Mouse (Mus musculus) R1 (cell line): Measurements from ENCODE around the gene Was.
"Not testable (repeated sequence)": the region's sequence is repeated elsewhere in the genome, so short reads cannot be mapped to it uniquely, and the experiment has no call there.

Experiments used
- DNase-seq: peaks from one replicate; pipeline ENCODE4 v3.0.0-alpha.2; 2018; ENCODE audit warnings: low read depth, low spot score

Was gene

DNA sequence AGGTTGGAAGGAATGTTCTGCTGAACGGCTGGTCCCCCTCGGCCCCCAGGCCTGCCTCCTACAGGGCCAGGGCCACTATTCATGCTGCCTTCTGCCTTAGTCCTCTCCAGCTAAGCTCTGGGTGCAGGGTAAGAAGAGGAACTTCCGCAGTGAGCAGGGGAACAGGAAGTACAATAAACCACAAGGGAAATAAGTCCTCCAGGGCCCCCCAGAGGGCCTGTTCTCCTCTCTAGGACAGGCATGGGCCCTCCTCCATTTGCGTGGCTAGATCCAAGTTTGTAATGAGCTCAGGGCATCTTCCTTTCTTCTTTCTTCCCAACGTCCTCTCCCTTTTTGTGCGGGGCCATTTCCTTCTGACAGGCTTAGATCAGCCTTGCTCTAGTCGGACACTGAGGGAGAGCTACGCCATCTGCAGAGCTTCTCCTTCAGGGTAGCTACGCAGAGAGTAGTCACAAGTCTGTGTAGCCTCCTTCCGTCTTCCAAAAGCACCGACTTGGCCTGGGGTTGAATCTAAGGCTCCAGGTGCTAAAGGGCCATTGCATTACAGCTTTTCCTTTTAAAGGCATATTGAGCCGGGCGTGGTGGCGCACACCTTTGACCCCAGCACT, at the start of gene Was:
Gene Was, minus strand, starts transcription at position 153 of the 608 bp plus-strand sequence.
- no peak for DNase-seq

DNA sequence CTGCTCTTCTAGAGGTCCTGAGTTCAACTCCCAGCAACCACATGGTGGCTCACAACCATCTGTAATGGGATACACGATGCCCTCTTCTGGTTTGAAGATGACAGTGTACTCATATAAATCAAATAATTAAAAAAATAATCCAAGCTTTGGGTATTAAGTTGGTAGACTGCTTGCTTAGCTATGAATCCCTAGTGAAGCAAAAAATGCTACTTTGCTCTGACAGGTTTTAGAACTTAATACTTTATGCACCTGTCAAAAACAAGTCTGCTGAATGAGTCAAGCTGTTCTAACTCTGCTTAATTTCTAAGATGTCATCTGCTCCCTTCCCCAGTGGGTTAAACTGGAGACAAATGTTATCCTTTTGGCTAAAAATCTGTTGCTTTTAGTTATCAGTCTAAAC, 49.2 kb upstream of the Was start:
- DNase-seq, result no peak

DNA sequence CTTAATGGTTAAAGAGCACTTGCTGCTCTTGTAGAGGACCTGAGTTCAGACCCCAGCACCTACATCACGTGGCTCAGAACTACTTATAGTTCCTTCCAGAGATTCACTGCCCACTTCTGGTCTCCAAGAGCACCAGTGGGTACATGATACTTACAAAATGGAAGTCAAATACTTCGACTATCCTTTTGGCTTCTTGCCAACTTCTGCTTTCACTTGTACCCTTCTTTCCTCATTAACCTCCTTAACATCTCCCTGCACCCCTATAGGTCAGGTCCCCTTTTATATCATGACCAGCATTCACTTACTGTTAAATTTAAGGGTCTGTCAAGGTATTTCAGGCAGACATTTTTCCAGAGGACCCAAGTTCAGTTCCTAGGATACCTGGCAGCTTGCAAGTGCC, 45.6 kb upstream of the Was start:
- DNase-seq, result no peak

DNA sequence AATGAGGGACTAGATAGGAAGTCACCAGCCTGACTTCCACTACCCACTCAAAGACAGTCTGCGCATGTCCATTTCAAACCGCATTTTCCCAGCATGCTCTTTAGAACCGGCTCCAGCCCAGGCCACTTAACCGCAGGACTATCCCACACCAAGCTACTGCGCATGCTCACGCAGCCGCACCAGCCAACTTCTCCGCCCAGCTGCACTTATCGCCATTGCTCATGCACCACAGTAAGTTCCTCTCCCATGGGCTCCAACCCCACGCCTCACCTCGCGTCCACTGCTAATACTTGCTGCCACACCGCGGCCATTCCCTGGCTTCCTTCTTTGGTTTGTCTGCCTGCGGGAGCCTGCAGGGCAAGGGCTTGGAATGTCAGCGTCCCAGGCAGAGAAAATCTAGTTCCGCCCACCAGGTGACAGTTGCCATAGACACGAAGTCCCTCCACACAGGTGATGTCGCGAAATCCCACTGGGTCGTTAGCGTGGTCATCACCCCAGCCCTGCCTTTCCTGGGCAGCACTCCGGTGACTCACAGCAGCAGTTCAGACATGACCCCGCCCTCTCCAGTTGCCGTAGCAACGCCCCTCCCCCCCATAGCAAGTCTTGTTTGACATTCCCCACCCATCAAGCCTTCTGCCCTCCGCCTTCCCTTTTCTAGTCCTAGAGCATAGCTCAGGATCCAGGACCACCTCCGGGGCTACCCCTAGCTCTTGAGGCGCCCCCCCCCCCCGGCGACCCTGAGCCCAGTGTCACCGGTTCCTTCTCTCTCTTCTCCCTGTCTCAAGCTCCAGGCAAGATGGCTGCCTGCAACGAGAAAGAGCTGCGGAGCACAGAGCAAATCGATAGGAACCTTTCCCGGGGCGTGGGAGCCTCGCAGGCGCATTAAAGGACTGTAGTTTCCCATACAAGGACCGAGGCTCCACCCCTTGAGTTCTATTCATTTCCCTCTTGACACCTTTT, 42.0 kb upstream of the Was start, which contains the start of gene Wdr13:
Gene Wdr13, minus strand, starts transcription at position 876 of the 960 bp plus-strand sequence.
- DNase-seq, result peak; percentile 93

DNA sequence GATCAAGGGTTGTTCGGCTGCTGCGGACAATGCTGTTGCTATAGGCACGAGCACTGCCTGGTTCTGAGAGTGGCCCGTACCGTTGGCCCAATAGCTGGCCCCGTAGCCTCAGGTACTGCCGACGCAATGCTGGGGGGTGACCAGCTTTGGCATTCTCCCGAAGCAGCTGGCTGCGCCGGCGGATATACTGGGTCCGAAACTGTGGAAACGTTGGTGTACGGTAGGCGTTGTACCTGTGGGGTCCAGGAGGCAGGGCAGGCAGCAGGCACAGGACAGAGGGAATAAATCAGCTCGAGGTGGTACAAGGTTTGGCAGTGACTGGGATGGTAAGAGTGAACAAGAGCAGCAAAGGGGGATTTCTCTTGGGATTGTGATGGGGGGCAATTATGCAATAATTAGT, 41.1 kb upstream of the Was start:
- no peak for DNase-seq

DNA sequence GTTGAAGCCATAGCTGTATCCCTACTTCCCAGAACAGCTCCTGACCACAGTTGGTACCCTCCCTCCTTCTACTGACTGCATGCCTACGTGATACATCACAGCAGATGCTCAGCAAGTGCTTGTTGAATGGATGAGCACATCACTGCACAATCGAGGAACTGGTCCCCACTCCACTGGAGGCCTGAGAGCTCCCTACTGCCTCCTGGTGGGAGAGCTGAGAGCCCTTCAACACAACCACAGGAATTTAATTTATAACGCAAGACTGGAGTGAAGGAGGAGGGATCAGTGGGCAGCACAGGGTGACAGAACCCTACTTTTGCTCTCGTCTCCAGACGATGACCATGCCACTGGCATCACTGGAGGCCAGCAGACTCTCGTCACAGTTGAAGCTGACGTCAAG, 34.9 kb upstream of the Was start:
- DNase-seq, result peak; percentile 56

DNA sequence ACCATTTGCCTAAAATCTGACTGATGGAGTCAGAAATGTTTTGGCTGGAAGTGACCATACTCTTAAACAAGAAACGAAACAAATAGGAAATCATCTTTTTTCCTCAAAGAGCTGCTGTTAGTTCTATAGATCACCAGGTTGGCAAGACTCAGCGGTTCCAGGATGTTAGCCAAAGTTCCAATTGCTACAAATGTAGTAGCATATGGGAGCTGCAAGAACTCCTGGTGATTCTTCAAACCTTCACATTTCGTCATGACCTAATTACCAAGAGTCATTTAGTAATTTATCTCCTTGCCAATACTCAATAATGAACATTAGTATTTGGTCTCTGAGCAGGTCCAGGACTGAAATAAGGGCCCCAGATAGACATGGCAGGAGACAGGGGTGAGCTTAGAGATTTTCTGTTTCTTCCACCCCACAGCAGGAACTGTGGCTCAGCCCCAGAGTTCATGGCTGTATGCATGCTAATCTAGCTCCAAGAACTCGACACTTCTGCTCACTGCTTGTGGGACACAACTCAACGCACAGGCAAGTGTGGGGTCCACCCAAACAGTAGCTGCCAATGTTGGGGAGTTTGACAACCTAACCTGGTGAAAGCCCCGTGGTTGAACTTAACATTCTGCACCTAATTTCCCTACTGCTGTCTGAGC, 33.6 kb upstream of the Was start:
- no peak for DNase-seq

DNA sequence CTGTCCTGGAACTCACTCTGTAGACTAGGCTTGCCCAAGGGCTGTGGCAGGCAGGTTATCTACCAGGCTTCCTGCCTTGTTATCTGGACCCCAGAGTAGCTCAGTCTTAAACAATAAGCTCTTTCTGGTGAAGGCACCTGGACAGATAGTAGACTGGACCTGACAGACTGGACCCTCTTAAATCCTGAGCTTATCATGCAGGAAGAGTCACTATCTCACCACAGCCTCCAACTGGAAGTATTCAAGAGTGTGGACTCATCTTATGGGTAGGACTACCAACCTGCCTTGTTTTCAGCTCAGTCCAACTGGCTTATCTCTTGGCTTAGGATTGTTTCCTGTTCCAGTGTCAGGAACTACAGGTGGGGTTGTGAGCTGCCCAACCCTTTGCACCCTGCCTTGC, 27.0 kb upstream of the Was start:
- no peak for DNase-seq

DNA sequence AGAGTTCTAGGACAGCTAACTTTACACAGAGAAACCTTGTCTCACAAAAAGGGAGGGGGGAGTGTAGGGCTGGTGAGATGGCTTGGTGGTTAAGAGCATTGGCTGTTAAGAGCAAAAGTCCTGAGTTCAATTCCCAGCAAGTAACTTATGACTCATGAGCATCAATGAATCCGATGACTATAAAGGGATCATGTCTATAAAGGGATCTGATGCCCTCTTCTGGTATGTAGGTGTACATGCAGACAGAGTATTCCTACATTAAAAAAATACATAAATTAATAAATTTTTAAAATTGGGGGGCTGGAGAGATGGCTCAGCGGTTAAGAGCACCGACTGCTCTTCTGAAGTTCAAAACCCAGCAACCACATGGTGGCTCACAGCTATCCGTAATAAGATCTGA, 25.0 kb upstream of the Was start:
- DNase-seq, result no peak

DNA sequence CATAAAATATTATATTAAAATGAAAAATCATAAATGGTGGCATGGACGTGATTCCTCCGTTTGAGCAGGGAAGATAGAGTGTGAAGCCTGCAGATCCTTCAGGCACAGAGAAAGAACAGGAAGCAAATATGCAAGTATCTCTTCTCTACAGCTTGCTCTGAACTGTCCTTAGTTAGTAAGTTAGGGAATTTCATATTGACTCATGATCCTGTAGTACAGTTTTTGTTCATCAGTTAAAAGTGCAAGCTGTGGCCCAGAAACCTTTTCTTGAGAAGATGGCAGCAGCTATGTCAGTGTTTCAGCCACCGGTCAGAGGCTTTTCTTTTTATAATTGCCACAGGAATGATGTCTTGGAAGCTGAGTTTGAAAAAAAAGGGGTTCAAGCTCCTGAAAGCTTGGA, 14.7 kb upstream of the Was start:
- no peak for DNase-seq

DNA sequence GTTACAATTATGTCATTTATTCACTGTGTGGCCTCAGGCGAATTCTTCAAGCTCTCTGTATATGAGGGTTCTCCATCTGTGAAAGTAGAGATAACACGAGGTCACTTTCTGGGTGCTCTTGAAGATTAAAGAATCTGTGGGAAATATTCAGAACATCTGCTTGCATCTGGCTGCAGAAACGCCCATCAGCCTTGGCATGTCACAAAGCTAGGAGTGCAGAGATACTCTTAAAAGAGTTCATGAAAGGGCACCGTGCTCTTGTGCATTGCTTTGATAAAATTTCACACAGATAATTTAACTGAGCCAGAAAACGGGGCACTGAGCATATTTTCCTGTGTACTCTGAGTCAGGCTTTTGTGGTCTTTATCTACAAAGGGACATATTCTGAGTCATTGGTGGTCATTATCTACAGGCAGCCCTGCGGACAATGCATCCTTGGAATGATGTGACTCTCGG, 11.9 kb upstream of the Was start:
- no peak for DNase-seq

DNA sequence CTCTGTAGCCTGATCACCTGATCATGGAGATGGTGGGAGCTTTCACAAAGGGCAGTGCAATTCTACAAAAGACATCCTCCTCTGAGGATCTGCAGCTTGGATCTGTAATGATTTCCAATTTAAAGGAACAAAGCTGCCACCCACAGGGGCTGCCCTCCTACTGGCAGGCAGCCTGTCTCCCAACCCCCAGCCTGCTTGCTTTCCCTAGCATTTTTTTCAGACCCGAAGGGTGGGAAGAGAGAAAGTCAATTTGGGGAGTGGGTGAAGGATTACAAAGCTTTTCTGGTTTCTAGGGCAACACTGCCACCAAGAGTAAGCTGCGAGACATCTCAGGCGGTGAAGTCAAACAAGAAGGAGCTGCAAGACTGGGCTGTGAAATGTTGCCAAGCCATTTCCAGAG, 10.7 kb upstream of the Was start:
- DNase-seq, result peak; percentile 75

DNA sequence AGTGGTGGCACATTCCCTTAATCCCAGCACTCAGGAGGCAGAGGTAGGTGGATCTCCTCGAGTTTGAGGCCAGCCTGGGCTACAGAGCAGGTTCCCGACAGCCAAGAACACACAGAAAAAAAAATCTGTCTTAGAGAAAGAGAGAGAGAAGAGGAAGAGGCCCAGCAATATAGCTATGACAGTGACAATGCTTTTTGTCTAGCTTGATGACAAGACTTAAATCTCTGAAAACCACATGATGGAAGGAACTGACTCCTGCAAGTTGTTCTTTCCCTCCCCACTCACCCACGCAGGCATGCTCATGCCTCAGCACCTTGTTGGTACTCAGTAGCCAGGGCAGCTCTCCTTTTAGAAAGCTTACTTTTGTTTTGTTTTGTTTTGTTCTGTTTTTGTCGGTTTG, 9.1 kb upstream of the Was start:
- DNase-seq, result no peak

DNA sequence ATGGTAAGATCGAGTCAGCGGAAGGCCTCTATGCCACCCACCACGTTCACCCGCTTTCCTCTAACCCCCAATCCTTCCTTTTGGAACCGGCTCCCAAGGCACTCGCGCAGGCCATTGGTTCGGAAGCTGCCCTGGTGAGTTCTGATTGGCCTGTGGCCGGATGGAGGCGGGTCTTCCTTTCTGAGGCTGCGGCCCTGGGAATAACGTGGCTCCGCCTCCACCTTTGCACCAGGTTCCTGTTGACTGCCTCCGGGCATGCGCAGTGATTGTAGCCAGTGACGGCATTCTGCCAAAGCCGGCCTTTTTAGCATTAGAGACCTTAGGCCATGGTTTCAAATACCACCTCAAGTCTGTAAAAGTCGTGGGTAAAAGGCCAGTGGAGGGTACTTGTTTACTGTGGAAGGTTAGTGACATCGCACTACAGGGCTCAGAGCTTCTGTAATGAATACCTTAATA, 6.5 kb upstream of the Was start:
- peak; percentile 97 for DNase-seq

DNA sequence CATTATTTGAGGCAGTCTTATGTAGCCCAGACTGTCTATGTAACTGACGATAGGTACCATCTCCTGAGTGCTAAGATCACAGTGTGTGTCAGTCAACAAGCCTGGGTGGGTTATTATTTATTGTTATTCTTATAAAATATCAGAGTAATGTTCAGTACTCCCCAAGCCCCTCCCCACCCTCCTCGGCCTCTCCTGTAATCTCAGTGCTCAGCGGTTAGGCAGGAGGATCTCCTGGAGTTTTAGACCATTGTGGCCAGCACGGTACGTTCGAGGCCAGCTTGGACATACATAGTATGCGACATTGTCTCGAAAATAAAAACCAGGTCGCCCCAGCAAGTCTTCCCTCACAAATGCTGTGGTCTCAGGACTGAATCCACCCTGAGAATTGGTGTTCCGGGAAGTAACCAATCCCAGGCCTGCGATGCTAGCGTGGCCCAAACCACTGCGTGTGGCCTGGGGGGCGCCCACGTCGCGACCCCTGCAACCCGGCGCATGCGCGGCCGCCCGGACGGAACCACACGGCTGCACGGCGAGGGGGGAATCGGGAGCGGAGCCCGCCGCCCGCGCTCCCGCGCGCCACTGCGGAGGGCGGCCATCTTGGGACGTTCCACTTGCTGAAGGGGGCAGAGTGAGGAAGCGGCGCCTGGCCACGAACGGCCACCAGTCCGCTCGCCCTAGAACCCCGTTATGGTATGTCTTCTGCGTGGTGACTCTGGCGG, 5.9 kb upstream of the Was start:
- not testable (repeated sequence) for DNase-seq

DNA sequence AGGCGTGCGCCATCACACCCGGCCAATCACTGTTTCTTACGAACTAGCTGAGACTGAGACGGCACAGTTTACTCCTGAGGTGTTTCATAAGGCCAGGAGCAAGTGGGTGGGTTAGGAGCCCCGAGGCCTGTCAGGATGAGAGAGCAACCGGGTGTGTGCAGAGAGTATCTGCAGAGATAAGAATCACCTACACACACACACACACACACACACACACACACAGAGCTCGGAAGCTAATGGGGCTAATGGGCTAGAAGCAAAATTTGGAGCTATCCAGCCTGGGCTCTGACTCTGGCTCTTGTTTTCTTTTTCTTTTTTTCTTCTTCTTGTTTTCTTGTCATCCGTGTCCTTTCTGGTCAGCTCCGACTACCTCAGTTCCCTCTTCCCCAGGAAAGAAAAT, 5.2 kb upstream of the Was start:
- no peak for DNase-seq

DNA sequence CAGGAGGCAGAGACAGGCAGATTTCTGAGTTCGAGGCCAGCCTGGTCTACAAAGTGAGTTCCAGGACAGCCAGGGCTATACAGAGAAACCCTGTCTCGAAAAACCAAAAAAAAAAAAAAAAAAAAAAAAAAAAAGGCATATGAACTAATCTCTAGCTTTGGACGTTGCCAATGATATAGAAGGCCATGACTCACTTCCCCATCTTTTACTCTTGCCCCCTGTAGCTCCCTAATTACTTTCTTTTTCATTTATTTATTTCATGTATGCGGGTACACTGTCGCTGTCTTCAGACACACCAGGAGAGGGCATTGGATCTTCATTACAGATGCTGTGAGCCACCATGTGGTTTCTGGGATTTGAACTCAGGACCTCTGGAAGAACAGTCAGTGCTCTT, 653 bp upstream of the Was start:
- not testable (repeated sequence) for DNase-seq

DNA sequence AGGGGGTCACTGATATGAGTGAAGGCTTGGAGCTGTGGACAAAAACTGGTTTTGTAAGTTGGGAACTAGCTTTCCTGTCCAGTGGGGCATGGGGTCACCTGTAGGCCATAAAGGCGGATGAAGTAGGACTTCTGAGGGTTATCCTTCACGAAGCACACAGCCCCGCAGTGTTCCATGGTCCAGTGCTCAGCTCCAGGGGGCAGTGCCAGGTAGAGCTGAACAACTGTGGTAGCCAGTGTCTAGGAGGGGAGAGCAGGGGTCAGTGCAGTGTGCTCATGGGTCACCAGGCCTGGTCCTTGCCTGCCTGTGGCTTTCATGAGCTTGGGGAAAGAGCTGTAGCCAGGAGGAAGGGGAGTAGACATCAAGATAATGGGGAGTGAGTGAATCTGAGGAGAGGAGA, 552 bp downstream of the Was start:
- DNase-seq, result no peak

DNA sequence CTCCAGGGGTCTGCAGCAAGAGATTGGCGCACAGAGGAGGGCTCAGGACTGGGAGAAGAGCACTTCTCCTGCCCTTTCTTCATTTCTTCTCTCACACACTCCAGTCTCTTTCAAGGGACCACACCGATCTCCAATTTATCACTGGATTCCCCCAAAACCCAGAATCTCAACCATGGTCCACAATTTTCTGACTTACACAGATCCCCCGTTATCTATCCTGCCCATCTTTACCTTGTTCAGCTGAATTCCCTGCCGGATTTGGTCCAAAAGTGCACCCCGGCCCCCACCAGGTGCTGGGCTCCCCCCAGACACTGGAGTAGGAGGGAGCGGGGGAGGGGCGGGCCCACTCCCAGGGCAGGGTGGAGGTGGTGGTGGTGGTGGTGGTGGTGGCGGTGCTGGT, 4.7 kb downstream of the Was start:
- no peak for DNase-seq

DNA sequence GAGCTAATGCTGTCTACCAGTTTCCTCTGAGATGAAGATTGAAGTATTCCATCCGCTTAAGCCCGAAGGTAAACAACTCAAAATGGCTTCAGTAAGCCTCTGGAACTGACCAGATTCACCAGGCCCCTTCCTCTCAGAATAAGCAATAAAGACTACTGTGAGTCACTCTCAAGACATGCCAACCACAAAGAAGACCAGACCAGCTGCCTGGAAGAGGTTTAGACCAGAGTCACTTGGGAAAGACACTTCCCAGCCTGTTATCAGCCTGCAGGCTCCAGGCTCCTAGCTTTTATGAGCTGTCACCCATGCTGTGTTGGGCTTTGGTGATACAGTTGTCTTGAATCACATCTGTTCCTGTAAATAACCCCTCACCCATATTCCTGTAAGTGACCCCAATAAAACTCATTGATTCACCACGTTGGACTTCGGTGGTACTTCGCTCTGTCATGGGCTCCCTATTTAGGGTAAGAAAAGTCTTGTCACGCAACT, 5.5 kb downstream of the Was start:
- no peak for DNase-seq

DNA sequence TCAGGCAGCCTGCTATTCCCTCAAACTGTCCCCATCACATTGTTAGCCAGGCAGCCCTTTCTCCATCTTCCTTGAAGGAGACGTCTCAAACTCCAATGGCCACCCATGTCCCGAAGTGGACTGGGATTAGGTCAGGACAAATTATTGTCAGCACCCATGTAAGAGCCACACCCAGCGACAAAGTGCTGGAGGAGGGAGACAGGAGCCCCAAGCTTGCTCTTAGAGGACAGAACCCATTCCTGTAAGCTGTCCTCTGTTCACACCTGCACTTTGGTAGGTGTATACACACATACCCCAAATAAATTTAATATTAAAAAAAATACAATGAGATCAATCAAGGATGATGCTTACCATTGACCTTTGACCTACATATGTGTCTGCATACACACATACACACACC, 15.2 kb downstream of the Was start:
- no peak for DNase-seq
